Mouse (Mus musculus): ENCODE measurements at regions not wholly inside any gene's neighbourhood (a gene's known extent, or its start where the extent isn't known, plus 50 kb on each side); places are given as distances from the start of the nearest gene placed in this dataset.

DNA sequence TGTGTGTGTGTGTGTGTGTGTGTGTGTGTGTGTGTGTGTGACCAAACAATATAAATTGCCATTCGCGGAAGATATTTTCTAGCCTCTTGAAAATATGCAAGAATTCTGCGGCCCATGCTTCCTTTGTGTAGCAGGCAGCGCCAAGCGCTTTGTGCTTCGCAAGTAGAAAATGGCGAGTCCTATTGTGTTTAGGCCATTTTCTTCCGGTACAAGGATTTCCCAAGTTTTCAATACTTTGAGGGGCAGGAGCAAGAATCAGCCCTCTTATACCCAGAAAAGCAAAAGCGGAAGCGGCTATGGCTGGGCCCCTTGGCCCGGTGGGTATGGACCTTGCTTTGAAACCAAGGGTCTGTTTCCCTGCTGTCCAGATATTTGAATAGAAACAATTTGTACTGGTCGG is 157.4 kb upstream of the Cypt12 start:
- TF ChIP-seq POLR2A (IDR thresholded peaks at IDR 0.05; ENCODE audit: insufficient read depth, low read depth, low read length) (no peak), CTCF (IDR thresholded peaks at IDR 0.05; ENCODE audit: insufficient read depth, low read depth, low read length) (no peak)
